Mouse (Mus musculus) naive thymus-derived CD4-positive, alpha-beta T cell, adult 2 months (primary cell): ENCODE results near the gene Fgf6.
A peak's percentile ranks its signal among the peaks of the same experiment; 100 is the strongest.

ENCODE experiments used
- DNase-seq: peaks from one replicate; pipeline ENCODE4 v3.0.0-alpha.2; 2011; ENCODE audit warnings: low read depth

Fgf6 gene

DNA sequence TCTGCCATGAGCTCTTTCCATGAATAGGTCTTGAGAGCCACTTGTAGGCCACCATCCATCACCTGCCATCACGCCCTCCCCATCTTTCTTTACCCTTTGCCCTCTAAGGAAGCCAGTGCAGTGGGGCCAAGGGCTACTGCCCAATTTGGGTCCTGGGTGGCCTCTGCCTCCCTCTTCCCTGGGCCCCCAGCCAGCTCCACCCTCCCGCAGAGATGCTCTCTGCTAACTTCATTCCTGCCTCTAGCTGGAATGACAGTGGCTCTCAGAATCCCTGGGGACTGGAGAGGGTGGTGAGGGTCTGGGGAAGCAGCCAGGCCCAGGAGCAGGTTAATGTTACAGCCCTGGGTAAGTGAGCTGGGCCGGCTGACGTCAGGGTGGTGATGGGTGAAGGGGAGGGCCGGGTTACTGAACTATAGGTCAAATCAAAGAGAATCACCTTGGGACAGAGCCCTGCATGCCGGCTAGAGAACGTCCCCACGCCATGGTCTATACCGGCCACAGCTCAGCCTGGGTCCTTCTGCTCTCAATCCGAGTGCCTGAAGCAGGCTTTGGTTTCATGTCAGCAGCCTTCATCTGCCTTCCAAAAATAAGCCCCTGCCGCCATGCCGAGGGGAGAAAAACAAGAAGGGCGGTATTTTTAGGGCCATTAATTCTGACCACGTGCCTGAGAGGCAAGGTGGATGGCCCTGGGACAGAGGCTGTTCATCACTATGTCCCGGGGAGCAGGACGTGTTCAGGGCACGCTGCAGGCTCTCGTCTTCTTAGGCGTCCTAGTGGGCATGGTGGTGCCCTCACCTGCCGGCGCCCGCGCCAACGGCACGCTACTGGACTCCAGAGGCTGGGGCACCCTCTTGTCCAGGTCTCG, at the start of gene Fgf6:
TSS of gene Fgf6 (plus strand) at position 681 of the 865 bp plus-strand sequence.
- no peak for DNase-seq

DNA sequence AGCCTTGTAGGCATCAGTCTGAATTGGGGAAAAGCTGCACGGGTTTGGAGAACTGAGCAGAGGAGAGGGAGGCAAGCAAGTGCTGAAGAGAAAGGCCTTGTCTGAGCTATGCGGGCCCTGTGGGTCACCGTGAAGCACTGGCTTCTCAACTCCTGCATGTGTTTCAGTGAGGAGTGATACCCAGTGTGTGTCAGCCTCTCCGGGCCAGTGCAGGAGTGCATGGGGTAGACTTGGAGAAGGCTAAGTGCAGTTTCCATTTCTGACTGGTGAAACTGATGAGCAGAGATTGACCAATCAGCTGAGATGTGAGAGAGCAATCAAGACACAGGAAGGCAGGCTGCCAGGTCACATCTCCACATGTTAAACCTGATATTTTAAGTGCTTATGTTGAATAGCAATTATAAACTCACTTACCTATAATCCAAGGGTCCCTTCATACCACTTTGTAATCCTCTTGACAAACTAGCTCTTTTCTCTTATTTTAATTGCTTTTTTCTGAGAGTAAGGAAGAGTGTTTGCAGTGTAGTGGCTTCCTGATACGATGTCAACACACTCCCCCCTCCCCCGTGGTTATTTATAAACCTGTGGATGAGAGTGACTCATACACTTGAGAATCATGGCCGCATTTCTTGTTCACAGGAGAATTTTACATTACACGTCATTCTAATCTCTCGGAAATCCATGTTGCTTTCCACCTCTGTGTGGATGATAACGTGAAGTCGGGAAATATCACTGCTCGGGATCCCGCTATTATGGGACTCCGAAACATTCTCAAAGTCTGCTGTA, 49.0 kb upstream of the Fgf6 start:
- no peak for DNase-seq

DNA sequence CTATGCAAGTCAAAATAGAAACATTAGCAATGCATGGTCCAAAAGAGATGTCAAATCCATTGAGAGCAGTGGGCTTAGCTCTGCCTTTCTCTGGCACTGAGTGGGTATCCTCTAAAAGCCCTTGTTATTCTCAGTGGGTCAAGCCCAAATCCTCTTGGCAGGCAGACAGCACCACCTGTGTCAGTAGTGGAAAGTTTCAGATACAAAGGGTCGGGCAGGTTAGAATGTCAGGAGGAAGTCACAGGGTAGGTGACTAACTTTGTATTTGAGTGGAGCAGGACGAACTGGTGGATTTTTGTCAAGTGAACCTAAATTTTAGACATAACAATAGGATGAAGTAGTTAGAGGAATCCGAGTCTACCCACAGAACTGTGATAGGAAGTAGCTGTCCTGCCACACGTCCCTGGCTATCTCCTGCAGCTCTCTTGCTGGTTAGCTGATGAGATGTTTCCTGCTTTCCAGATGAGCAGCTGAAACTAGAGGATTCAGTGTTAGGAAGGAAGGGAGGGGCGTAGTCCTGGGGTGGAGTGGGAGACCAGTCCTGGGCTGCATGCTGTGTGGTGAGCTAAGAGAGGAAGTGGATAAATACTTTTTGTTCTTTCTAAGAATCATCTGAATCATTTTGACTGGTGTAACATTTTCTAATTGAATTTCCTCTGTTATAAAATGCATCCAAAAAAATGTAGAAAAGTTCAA, 33.7 kb upstream of the Fgf6 start:
- DNase-seq = no peak

DNA sequence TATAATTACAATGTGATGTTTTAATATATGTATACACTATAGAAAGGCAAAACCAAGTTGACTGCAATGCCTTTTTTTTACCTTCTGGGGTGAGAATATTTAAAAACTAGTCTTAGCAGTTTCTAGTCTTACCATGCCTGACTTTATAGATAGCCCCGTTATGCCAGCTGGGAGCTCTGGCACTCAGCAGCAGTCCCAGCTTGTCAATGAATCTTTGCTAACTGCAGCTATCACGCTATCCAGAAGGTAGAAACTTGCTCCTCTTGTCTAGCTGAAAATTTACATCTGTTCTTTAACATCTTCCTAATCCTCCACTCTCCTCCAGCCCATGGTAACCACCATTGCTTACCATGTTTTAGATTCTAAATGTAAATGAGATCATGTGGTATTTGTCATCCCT, 21.7 kb upstream of the Fgf6 start:
- no peak for DNase-seq

DNA sequence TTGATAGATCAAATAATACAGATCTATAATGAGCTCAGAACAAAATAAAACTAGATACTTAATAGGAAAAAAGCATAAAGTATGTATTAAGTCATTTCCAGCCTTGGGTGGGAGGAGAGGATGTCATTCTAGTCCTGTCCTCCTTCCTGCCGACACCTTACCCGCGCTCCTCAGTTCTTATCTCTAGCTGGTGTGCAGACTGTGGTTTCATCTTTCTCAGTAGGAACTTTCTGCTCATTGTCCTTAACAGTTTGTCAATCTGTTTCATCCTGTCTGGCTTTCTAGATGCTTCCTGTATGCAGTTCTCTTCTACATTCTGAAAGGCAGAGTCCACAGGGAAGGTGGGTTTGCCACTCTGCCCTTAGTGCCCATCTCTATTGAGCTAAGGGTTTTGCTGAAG, 19.9 kb upstream of the Fgf6 start:
- DNase-seq = no peak

DNA sequence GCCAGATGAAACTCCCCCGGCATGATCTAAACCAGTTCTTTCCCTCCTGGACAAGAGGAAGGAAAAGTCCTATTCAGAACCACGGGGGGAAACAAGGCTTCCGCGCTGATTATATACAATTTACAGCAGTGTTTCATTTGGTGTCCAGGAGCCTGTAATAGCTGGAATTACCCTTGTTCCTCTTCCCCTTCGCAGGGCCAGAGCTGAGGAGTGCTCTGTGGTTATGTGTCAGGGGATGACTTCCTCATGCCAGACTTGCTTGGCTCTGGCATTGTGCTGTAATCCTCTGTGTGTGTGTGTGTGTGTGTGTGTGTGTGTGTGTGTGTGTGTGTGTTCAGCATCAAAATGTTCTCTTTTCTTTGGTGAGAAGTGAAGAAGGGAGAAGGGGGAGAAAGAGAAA, 19.0 kb upstream of the Fgf6 start:
- no peak for DNase-seq

DNA sequence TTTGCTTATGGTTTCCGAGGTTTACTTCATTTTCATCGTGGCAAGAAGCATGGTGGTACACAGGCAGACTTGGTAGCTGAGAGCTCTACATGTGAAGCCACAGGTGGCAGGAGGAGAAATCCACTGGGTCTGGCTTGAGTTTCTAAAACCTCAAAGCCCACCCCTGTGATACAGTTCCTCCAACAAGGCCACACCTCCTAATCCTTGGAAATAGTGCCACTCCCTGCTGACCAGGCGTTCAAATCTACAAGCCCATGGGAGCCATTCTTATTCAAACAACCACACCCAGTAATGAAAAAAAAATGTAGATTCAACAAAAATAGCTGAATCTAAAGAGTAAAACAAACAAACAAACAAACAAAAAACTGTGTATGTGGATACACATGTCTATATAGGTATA, 9.7 kb upstream of the Fgf6 start:
- DNase-seq = no peak

DNA sequence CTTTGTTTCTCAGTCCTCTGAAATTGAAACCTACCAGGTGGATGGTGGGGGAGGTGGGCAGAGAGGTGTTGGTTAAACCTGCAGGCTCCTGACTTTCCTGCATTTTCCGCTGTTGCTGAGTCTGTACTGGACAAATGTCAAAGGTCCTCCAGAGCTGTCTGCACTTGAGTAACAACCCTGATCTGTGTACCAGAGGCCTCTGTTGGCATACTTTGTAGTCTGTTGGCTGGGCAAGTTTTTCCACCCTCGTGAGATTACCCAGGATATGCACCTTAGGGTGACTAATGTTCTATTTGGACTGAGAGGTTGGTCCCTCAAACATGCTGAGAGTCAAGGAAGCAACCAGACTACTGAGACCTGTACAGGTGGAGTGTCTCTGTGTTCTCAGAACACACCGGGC, 8.8 kb upstream of the Fgf6 start:
- no peak for DNase-seq

DNA sequence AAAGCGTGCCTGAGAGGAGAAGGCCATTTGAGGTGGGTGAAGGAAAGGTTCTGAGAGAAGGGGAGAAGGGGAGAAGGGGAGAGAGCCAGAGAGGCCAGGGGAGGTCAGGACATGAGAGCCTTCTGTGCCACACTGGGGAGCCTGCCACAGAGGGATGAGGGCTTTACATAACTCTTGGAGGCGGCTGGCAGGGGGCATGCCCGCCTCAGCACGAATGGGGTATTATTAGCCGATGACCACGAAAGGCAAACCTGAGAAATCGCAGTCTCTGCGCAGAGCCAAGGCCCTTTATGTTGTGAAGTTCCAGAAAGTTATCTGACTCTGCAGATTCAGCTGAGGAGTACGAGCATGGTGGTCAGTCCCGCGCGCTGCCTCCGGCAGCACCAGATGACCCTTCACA, 5.4 kb upstream of the Fgf6 start:
- no peak for DNase-seq

DNA sequence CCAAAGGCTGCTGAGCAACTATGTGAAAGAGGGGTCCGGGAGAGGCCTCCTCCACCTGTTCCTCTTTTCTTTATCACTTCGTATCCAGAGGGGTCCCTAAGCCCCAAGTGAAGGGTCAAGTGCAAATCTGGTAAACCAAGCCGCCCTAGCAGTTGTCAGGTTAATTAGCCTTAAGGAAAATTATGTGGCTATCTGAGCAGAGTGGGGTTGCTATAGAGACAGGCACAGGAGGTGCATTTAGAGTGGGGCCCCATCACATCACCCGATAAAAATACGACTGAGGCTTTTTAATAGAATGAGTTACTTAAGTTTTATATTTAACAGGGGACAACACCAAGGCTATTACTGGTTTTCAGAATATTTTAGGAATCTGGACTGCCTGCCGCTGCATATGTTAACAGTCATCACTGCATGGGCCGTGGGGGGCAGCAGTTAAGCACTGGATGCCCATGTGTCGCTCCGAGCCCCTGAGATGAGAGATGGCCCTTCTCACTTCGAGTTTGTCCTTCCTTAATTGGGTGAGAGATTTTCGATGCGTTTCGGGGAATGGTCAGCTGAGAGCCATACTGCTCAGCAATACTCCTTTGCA, 3.3 kb upstream of the Fgf6 start:
- DNase-seq = no peak

DNA sequence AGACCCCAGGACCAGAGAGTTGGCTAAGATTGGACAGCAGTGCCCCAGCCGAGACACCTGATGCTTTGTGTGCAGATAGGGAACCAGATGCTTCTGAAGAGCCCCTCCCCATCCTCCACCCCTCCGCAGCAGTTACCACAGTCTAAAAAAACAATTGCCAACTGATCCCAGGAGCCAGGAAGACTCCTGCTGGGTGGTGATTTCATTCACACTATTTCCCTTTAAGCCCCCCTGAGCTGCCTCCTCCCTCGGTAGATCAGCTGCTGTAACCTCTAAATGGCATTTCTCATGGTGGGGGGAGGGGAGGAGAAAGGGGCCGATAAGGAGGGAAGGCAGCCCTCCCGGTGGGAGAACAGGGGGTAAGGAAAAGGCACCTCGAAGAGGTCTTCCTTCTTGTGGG, 3.9 kb downstream of the Fgf6 start:
- no peak for DNase-seq

DNA sequence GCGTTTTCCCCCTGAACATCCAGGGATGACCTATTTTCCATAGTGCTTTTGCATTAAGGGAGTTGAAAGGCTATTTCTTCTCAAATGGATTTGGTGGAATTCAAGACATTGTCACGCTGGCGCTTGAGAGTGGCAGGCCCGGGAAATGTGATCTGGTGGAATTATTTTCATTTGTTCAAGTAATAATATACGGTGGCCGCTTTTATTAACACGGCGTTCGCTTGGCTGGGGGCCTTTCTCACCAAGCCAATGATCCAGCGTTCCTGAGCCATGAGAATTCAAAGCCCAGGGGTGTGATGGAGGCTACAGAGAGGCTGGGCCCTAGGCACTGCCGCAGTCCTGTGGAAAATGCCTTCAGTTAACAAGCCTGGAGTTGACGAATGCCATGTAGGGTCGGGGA, 5.0 kb downstream of the Fgf6 start:
- DNase-seq = no peak

DNA sequence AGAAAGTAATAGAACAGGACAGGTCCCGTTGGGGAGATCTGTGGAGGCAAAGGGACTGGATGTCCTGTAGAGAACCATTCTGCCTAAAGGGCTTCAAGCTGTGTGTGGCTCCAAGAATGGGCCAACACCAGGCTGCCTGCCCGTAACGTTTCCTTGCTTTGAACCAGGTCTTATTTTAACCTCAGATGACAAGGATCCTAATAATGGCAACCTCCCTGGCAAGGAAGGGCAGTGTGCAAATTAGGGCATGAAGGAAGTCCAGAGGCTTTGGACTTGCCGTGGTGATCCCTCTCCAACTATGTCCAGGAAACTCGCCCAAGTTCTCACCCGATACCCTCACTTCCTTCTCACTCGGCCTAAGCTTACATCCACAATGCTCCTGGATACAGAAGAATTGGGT, 9.4 kb downstream of the Fgf6 start:
- DNase-seq = no peak

DNA sequence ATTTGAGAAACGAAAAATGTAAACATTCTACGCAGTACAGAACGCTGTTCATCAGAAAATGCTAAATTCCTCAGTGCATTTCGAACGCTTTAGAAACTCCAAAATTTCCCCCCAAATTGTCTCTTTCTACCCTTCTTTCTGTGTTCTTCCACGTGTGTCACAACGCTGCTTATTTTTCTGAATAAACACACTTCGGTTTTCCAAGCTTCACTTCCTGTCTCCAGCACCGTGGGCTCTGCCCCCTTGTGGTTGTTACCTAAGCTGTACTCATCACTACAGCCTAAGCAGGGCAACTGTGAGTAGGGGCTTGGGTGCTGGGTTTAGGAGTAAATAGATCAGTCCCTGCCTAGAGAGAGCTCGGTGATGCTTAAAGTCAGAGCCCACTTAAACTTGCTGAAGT, 19.4 kb downstream of the Fgf6 start:
- DNase-seq = peak; percentile 58

DNA sequence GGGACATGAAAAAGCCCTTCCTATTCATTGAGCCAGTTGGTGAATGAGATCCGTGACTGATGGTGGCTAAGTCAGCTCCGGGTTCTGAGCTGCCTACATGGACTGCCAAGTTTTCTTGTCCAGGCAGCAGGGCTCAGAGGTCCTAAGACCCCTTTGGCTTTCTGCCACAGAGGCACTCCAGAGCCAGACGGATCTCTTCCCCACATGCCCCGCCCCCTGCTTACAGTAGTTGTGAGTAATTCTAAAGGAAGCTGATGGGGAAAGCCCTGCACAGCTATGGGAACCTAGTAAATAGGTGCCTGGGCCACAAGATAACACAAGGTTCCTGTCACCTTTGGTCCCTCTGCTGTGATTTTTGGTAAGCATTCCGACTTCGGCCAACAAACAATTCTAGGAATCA, 29.5 kb downstream of the Fgf6 start:
- DNase-seq = no peak

DNA sequence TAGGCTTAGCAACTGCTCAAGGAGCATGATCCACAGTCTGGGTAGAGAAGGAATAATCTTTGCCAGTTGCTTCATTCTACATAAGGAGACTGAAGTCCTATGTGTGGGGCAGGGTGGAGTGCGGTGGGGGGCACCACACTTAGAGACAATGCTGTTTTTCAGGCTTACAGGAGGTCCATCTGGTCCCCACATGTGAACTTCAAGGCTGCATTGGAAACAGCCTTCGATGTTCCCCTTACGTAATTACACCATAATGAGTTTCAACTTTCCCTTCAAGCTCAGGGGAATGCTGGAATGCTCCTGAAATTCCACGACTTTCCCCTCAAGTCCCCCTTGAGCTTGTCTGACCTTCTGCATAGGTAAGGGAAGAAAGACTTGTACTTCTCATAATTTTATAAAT, 35.5 kb downstream of the Fgf6 start:
- no peak for DNase-seq

DNA sequence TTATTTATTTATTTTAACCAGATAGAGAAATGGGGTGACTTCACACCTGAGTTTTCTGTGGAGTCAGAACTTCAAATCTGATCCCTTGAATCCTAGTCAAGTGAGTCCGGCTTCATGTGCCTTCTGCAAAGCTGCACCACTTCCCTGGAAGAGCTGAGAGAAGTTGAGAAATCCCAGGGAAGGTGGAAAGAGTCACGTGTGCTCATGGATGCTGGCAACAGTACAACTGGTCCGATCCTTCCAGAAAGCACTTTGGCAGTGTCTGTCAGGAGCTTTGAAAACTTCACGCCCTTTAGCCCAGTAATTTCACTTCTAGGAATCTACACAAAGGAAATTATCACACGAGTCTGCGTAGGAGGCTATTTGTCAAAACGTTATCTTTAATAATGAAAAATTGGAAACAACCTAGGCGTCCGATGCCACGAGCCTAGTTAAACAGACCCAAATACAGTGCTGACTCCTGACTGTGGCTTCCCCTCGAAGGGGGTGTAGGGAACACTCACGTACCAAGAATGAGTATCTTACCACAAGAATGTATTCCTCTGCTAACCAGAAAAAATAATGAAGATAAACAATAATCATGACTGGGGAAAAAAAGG, 41.7 kb downstream of the Fgf6 start:
- no peak for DNase-seq

DNA sequence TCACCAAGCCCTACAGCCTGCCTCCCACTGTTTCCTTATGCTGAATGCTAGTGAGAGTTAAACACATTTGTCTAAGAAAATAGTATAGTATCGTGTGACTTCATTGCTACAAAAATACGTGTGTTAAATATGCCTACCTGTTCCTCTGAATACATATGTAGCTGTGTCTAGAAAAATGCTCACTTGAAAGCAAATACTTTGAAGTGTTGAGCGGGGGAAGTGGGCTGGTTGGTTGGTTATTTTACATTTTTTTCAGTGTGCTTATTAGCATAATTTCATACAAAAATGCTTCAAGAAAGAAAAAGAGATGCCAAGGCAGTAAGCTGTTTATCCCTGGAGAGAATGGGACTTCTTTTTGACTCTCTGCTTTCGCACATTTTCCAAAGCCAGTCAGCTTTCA, 44.6 kb downstream of the Fgf6 start:
- no peak for DNase-seq

DNA sequence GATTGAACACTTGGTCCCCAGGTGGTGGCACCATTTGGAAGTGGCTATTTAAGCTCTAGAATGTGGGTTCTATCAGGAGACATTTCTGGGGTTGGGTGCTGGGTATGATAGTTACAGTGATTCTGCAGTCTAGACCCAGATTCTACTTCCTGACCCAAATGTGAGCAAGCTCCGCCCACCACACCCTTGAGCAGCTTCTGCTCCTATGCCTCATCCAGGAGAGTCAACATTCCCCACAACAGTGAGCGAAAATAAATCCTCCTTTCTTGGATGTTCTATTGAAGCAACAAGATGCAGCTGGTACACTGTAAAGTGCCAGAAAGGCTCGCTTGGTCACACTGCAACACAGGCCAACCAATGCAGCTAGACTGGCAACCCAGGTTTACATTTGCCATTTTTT, 48.5 kb downstream of the Fgf6 start:
- no peak for DNase-seq

DNA sequence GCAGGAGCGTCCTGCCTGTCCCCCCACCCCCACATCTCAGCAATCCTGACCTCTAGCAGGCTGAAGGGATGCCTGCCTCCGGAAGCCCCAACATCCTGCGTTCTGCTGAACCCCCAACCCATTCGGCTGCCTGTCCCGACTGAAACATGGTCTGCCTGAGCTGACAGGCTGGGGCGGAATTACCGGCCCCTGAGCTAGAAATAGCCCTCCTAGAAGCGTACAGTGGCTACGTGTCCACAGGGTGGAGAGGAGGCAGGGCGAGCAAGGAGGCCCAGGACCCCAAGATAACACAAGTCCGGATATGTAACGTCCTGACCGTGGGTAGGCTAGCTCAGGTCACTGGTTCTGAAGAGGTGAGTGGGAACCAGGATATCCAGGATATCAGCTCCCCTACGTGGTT, 49.4 kb downstream of the Fgf6 start:
- no peak for DNase-seq

DNA sequence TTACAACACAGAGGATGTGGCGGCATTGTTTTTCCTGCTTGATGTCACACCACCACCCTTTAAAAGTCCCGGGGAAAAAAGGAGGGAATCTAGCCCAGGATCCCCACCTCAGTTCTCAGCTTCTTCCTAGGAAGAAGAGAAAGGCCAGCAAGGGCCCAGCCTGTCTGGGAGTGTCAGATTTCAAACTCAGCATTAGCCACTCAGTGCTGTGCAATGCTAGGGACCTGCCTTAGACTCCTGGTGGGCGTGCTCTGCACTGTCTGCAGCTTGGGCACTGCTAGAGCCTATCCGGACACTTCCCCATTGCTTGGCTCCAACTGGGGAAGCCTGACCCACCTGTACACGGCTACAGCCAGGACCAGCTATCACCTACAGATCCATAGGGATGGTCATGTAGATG, 57.4 kb downstream of the Fgf6 start, which contains the start of gene Fgf23:
TSS of gene Fgf23 (plus strand) at position 86 of the 400 bp plus-strand sequence.
- DNase-seq = no peak
